Mouse (Mus musculus) lung, postnatal 0 days (tissue): Measurements from ENCODE around the gene 4931414P19Rik. TPM values are rescaled to one million over a fixed set of nuclear protein-coding genes. Genes with fewer than 3 reads are reported as not detected.

Source experiments
- ATAC-seq: fragments of 200-750 bp; cut with Nextera tagmentation; 2 replicates; pipeline ENCODE4 v1.8.0; 2017; ENCODE audit warnings: moderate library complexity
- DNase-seq: peaks from one replicate; pipeline ENCODE4 v3.0.0-alpha.2; 2016; ENCODE audit warnings: low spot score
- H3K27ac ChIP-seq: fragments of 300-500 bp; sonication (generic); 2 replicates; pipeline ENCODE4 v1.5.1; 2014; ENCODE audit warnings: antibody characterized with exemption, mild to moderate bottlenecking, low read length, mixed read lengths
- H3K27me3 ChIP-seq: fragments of 300-500 bp; sonication (generic); replicated peaks from 2 replicates; pipeline ENCODE4 v1.6.1; 2014; ENCODE audit warnings: low read length, mixed read lengths; ENCODE audit not compliant: insufficient read depth
- H3K36me3 ChIP-seq: fragments of 300-500 bp; sonication (generic); 2 replicates; pipeline ENCODE4 v1.6.1; 2014; ENCODE audit warnings: low read length, mixed read lengths; ENCODE audit not compliant: insufficient read depth
- H3K4me1 ChIP-seq: fragments of 300-500 bp; sonication (generic); 2 replicates; pipeline ENCODE4 v1.6.1; 2014; ENCODE audit warnings: antibody characterized with exemption, low read depth, low read length, mixed read lengths; ENCODE audit not compliant: insufficient read depth
- H3K4me2 ChIP-seq: fragments of 300-500 bp; sonication (generic); replicated peaks from 2 replicates; pipeline ENCODE4 v1.6.1; 2014; ENCODE audit warnings: low read depth, mild to moderate bottlenecking, low read length, moderate library complexity, mixed read lengths
- H3K4me3 ChIP-seq: fragments of 300-500 bp; sonication (generic); 2 replicates; pipeline ENCODE4 v1.5.1; 2014; ENCODE audit warnings: low read depth, low read length
- H3K9ac ChIP-seq: fragments of 300-500 bp; sonication (generic); replicated peaks from 2 replicates; pipeline ENCODE4 v1.6.1; 2014; ENCODE audit warnings: low read depth, mild to moderate bottlenecking
- H3K9me3 ChIP-seq: fragments of 300-500 bp; sonication (generic); 2 replicates; pipeline ENCODE4 v1.6.1; 2016; ENCODE audit warnings: low read length, mixed read lengths
- CTCF ChIP-seq: IDR thresholded peaks from 2 replicates; pipeline ENCODE4 v1.5.1; 2016; ENCODE audit warnings: antibody characterized with exemption, mild to moderate bottlenecking
- EP300 ChIP-seq: IDR thresholded peaks from 2 replicates; pipeline ENCODE4 v1.6.1; 2016; ENCODE audit warnings: antibody characterized with exemption, mild to moderate bottlenecking, control low read depth
- WGBS: fragments of 180-500 bp; shearing (Covaris S2); extraction: QIAGEN DNeasy Blood & Tissue Kit; methylation state at CpG from one replicate; pipeline ENCODE4 v1.1.7; 2014; 5-methylcytosine and 5-hydroxymethylcytosine counted together
- microRNA counts: library from miRNA; unstranded; fragments of <30 nt; microRNA quantifications from one replicate; lab custom pipeline; 2015
- microRNA-seq: library from miRNA; unstranded; fragments of <30 nt; microRNA quantifications from one replicate; pipeline ENCODE4, GENCODE M21; 2016
- polyA plus RNA-seq: library from polyadenylated mRNA; unstranded; fragments of >200 nt; fragmentation: Nextera tagmentation; extraction: Ambion mirVana; gene quantifications from 2 replicates; pipeline ENCODE4 v1.2.1, GENCODE M21; 2015

The 4931414P19Rik gene
- polyA plus RNA-seq, 1 experiment from 2014 or later, result 3.8 TPM

GRCm38 (mm10) chr14:54544703-54545102, 61.1 kb downstream of the 4931414P19Rik start:
- Histone ChIP-seq H3K4me1 (no peaks in the 10 kb centered on the region), H3K27me3 (no peaks in the 10 kb centered on the region), H3K4me3 (no peak overlapping the region), H3K4me2 (no peak overlapping the region), H3K9ac (no peak overlapping the region), H3K27ac (no peak overlapping the region), H3K36me3 (no peaks in the 10 kb centered on the region; the same call in 1 of the 2 replicates), H3K9me3 (no peaks in the 10 kb centered on the region)
- DNase-seq, result peak; percentile 58
- WGBS, result 68% methylated on average over 5 of the region's 5 CpGs
- peak; percentile 72 for ATAC-seq
- no peak for TF ChIP-seq CTCF
- no peak for TF ChIP-seq EP300

- Histone ChIP-seq H3K4me1 (no peaks in the 10 kb centered on the region), H3K4me3 (no peak overlapping the region), H3K27ac (no peak overlapping the region), H3K36me3 (no peaks in the 10 kb centered on the region), H3K9ac (no peak overlapping the region), H3K9me3 (no peaks in the 10 kb centered on the region), H3K27me3 (no peaks in the 10 kb centered on the region), H3K4me2 (no peak overlapping the region)
- DNase-seq, result no peak
- WGBS, result 63% methylated on average over 11 of the region's 11 CpGs
- ATAC-seq, result no peak
- TF ChIP-seq EP300, result no peak
- TF ChIP-seq CTCF, result no peak
Measured at GRCm38 (mm10) chr14:54540771-54541170, 65.0 kb downstream of the 4931414P19Rik start.

- Histone ChIP-seq H3K27ac (no peak overlapping the region), H3K4me1 (no peaks in the 10 kb centered on the region), H3K9me3 (no peaks in the 10 kb centered on the region), H3K36me3 (no peaks in the 10 kb centered on the region), H3K4me2 (no peak overlapping the region), H3K4me3 (no peak overlapping the region), H3K9ac (no peak overlapping the region), H3K27me3 (no peaks in the 10 kb centered on the region)
- ATAC-seq, result no peak
- WGBS, result 88% methylated on average over 2 of the region's 2 CpGs
- DNase-seq, result no peak
- no peak for TF ChIP-seq CTCF
Measured at GRCm38 (mm10) chr14:54538580-54538979, 67.2 kb downstream of the 4931414P19Rik start.

MicroRNAs encoded within 50 kb of the gene (microRNA counts, 519-probe panel; counts per million panel counts)
- microRNA mmu-miR-686 (lab: Ali Mortazavi, UCI), result not detected

Small RNAs within 50 kb of the gene (microRNA-seq; reads per million reads assigned to microRNA genes)
- gene Mir686 (not detected), gene Mir6948 (not detected)

Other genes with a start within 250 kb of the 4931414P19Rik start
- gene Oxa1l, start 245.2 kb downstream of the 4931414P19Rik start, polyA plus RNA-seq, result 31.5 and 35.0 TPM in 2 replicates
- gene Slc7a7, start 188.2 kb downstream of the 4931414P19Rik start, polyA plus RNA-seq, result 20.7 and 24.3 TPM in 2 replicates
- 251 and 266 TPM in 2 replicates for gene Mrpl52, start 179.1 kb downstream of the 4931414P19Rik start, polyA plus RNA-seq
- gene Mmp14, start 174.4 kb downstream of the 4931414P19Rik start, polyA plus RNA-seq, result 150 and 155 TPM in 2 replicates
- gene Lrp10, start 141.9 kb downstream of the 4931414P19Rik start, polyA plus RNA-seq, result 92.5 and 96.5 TPM in 2 replicates
- gene Rem2, start 129.9 kb downstream of the 4931414P19Rik start, polyA plus RNA-seq, result 11.9 and 16.0 TPM in 2 replicates
- 21.2 and 24.3 TPM in 2 replicates for gene Prmt5, start 88.5 kb downstream of the 4931414P19Rik start, polyA plus RNA-seq
- 22.1 and 24.2 TPM in 2 replicates for gene Haus4, start 51.4 kb downstream of the 4931414P19Rik start, polyA plus RNA-seq
- gene Ajuba, start 28.4 kb downstream of the 4931414P19Rik start, polyA plus RNA-seq, result 40.0 and 46.4 TPM in 2 replicates
- gene Psmb5, start 12.0 kb upstream of the 4931414P19Rik start, polyA plus RNA-seq, result 231 and 251 TPM in 2 replicates
- gene Psmb11, start 15.4 kb upstream of the 4931414P19Rik start, polyA plus RNA-seq, result 0.04 TPM in 1 of 2 replicates, not detected in the other
- gene Gm17606, start 35.0 kb upstream of the 4931414P19Rik start, polyA plus RNA-seq, result not detected in 2 replicates
- 0.32 and 0.50 TPM in 2 replicates for gene Cdh24, start 35.4 kb upstream of the 4931414P19Rik start, polyA plus RNA-seq
- gene 1700123O20Rik, start 80.2 kb upstream of the 4931414P19Rik start, polyA plus RNA-seq, result 63.0 and 67.5 TPM in 2 replicates
- gene Acin1, start 80.9 kb upstream of the 4931414P19Rik start, polyA plus RNA-seq, result 74.0 and 82.5 TPM in 2 replicates
- gene Gm29776, start 92.8 kb upstream of the 4931414P19Rik start, polyA plus RNA-seq, result 0.20 and 0.25 TPM in 2 replicates
- 0.58 and 0.69 TPM in 2 replicates for gene Cebpe, start 106.2 kb upstream of the 4931414P19Rik start, polyA plus RNA-seq
- gene Slc7a8, start 176.0 kb upstream of the 4931414P19Rik start, polyA plus RNA-seq, result 1.2 TPM in 2 replicates
- gene Rnf212b, start 208.1 kb upstream of the 4931414P19Rik start, polyA plus RNA-seq, result not detected in 2 replicates